Mouse (Mus musculus): Measurements from ENCODE around the gene Fthl17c. TPM values are rescaled to one million over a fixed set of nuclear protein-coding genes. Genes with fewer than 3 reads are reported as not detected.

The Fthl17c gene
- polyA plus RNA-seq, 1 experiment, result not detected

- H3K27me3 ChIP-seq (ENCODE audit: control insufficient read depth, insufficient read depth, low read length), result no peaks in the 10 kb centered on the region
- no peak overlapping the region for H3K4me3 ChIP-seq (ENCODE audit: control insufficient read depth, insufficient read depth, low read length)
- TF ChIP-seq POLR2A (IDR thresholded peaks at IDR 0.05; ENCODE audit: control insufficient read depth, extremely low read depth, insufficient read depth, low read length, poor library complexity), result no peak
- no peak for TF ChIP-seq CTCF (IDR thresholded peaks at IDR 0.05; ENCODE audit: borderline replicate concordance, control insufficient read depth, extremely low read depth, insufficient read depth, low read length, poor library complexity)
- no peak overlapping the region for H3K27ac ChIP-seq (ENCODE audit: control insufficient read depth, insufficient read depth, low read length)
- 89% methylated on average over 8 of the region's 8 CpGs for WGBS
- H3K4me1 ChIP-seq (replicated peaks; ENCODE audit: control insufficient read depth, insufficient read depth, low read length), result no peaks in the 10 kb centered on the region
- no peaks in the 10 kb centered on the region for H3K36me3 ChIP-seq (ENCODE audit: control insufficient read depth, insufficient read depth, low read length)
- DNase-seq, result no peak
Measured at GRCm38 (mm10) chrX:8944041-8944440, 32.3 kb downstream of the Fthl17c start.

- Histone ChIP-seq H3K27ac (ENCODE audit: control insufficient read depth, insufficient read depth, low read length) (no peak overlapping the region), H3K27me3 (ENCODE audit: control insufficient read depth, insufficient read depth, low read length) (no peaks in the 10 kb centered on the region), H3K4me1 (replicated peaks; ENCODE audit: control insufficient read depth, insufficient read depth, low read length) (no peaks in the 10 kb centered on the region), H3K36me3 (ENCODE audit: control insufficient read depth, insufficient read depth, low read length) (no peaks in the 10 kb centered on the region), H3K4me3 (ENCODE audit: control insufficient read depth, insufficient read depth, low read length) (no peak overlapping the region)
- TF ChIP-seq POLR2A (IDR thresholded peaks at IDR 0.05; ENCODE audit: control insufficient read depth, extremely low read depth, insufficient read depth, low read length, poor library complexity) (no peak), CTCF (IDR thresholded peaks at IDR 0.05; ENCODE audit: borderline replicate concordance, control insufficient read depth, extremely low read depth, insufficient read depth, low read length, poor library complexity) (no peak)
- no peak for DNase-seq
- WGBS, result 55% methylated on average over 4 of the region's 4 CpGs
Measured at GRCm38 (mm10) chrX:8927308-8927707, 49.1 kb downstream of the Fthl17c start.

Other genes starting within 250 kb of the Fthl17c start
- gene Ssx9, start 228.1 kb downstream of the Fthl17c start, polyA plus RNA-seq (2012; rRNA removed), result not detected in 2 replicates
- gene Ssxb5, start 172.9 kb downstream of the Fthl17c start, polyA plus RNA-seq (2012; rRNA removed), result not detected in 2 replicates
- gene Gm6592, start 132.6 kb downstream of the Fthl17c start, polyA plus RNA-seq (2012; rRNA removed), result not detected in 2 replicates
- not detected in 2 replicates for gene Gm5751, start 102.3 kb downstream of the Fthl17c start, polyA plus RNA-seq (2012; rRNA removed)
- 0.71 and 1.1 TPM in 2 replicates for gene B630019K06Rik, start 84.2 kb downstream of the Fthl17c start, polyA plus RNA-seq (2012; rRNA removed)
- not detected in 2 replicates for gene Fthl17b, start 13.6 kb downstream of the Fthl17c start, polyA plus RNA-seq (2012; rRNA removed)
- gene Fthl17d, start 10.2 kb upstream of the Fthl17c start, polyA plus RNA-seq (2012; rRNA removed), result not detected in 2 replicates
- gene Fthl17e, start 56.9 kb upstream of the Fthl17c start, polyA plus RNA-seq (2012; rRNA removed), result not detected in 2 replicates
- gene Fthl17f, start 86.5 kb upstream of the Fthl17c start, polyA plus RNA-seq (2012; rRNA removed), result not detected in 2 replicates
- not detected in 2 replicates for gene 4930402K13Rik, start 128.0 kb upstream of the Fthl17c start, polyA plus RNA-seq (2012; rRNA removed)
- 0.31 and 0.36 TPM in 2 replicates for gene Lancl3, start 223.3 kb upstream of the Fthl17c start, polyA plus RNA-seq (2012; rRNA removed)

All from thymus, adult 2 months (tissue).